Mouse (Mus musculus): ENCODE data around the gene Dolk.

DNA sequence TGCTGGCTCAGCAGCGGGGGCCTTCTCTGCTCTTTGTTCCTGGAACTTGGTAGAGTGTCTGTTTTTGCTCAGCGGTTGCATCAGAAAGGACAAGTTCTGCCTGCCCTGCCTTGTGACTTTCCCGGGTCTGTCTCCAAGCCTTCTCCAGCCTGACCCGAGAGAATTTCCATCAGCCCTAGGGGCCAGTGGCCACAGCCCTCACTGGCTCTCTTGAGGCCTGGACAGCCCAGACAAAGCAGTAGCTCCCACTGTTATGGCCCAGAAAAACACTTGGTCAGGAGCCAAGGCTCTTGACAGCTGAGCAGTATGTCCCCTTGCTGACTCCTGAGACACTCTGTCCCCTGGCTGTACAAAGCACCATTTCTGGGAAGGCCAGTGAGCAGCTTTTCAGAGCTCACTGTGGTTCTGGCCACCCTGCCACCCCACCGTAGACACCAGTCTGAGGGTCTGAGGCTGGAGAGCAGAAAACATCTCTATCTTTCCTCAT lies 20.3 kb downstream of the Dolk start, which contains the start of gene Phyhd1:
- TF ChIP-seq CTCF (IDR thresholded peaks at IDR 0.05; ENCODE audit: insufficient read depth, low read depth, low read length) (no peak), POLR2A (IDR thresholded peaks at IDR 0.05; ENCODE audit: insufficient read depth, low read depth, low read length) (no peak)

Data from olfactory bulb, adult 2 months (tissue).